Mouse (Mus musculus): ENCODE measurements around the gene Vasp.

Gene Vasp

GRCm38 (mm10) chr7:19271238-19272172, at the start of gene Vasp:
TSS of gene Vasp (minus strand) at chr7:19271817.
- DNase-seq = peak; percentile 93

- no peak for DNase-seq
Measured at GRCm38 (mm10) chr7:19320637-19321036, 49.0 kb upstream of the Vasp start.

- peak; percentile 99 for DNase-seq
Measured at GRCm38 (mm10) chr7:19319906-19320305, 48.3 kb upstream of the Vasp start.

- DNase-seq = no peak
Measured at GRCm38 (mm10) chr7:19319458-19319857, 47.8 kb upstream of the Vasp start.

GRCm38 (mm10) chr7:19318676-19319075, 47.1 kb upstream of the Vasp start:
- no peak for DNase-seq

- DNase-seq = no peak
Measured at GRCm38 (mm10) chr7:19318201-19318600, 46.6 kb upstream of the Vasp start.

- no peak for DNase-seq
Measured at GRCm38 (mm10) chr7:19316451-19317161, 45.0 kb upstream of the Vasp start.

GRCm38 (mm10) chr7:19314033-19314432, 42.4 kb upstream of the Vasp start:
- no peak for DNase-seq

GRCm38 (mm10) chr7:19311991-19312390, 40.4 kb upstream of the Vasp start:
- DNase-seq = no peak

GRCm38 (mm10) chr7:19309884-19310641, 38.4 kb upstream of the Vasp start, which contains the start of gene Fosb:
TSS of gene Fosb (minus strand) at chr7:19310051.
- peak; percentile 98 for DNase-seq

GRCm38 (mm10) chr7:19309278-19309883, 37.8 kb upstream of the Vasp start:
- no peak for DNase-seq

- DNase-seq = peak; percentile 98
Measured at GRCm38 (mm10) chr7:19308454-19309277, 37.0 kb upstream of the Vasp start.

GRCm38 (mm10) chr7:19307739-19308453, 36.3 kb upstream of the Vasp start:
- DNase-seq = peak; percentile 80

GRCm38 (mm10) chr7:19306819-19307738, 35.5 kb upstream of the Vasp start:
- no peak for DNase-seq

- no peak for DNase-seq
Measured at GRCm38 (mm10) chr7:19305796-19306765, 34.5 kb upstream of the Vasp start.

- DNase-seq = no peak
Measured at GRCm38 (mm10) chr7:19305413-19305735, 33.8 kb upstream of the Vasp start.

- peak; percentile 18 for DNase-seq
Measured at GRCm38 (mm10) chr7:19304501-19305412, 33.1 kb upstream of the Vasp start.

GRCm38 (mm10) chr7:19303770-19304169, 32.2 kb upstream of the Vasp start:
- peak; percentile 85 for DNase-seq
